Mouse (Mus musculus) forebrain, embryonic 16.5 days (tissue): ENCODE measurements around the gene Slc39a10. TPM values are rescaled to one million over a fixed set of nuclear protein-coding genes. Genes with fewer than 3 reads are reported as not detected.
"Not testable (repeated sequence)": the region's sequence is repeated elsewhere in the genome, so short reads cannot be mapped to it uniquely, and the experiment has no call there.

Experiments
- ATAC-seq: fragments of 200-750 bp; cut with Nextera tagmentation; 2 replicates; pipeline ENCODE4 v1.8.0; 2017; ENCODE audit warnings: mild to moderate bottlenecking, moderate library complexity
- H3K27ac ChIP-seq: fragments of 300-500 bp; sonication (generic); 2 replicates; pipeline ENCODE4 v1.5.1; 2014; ENCODE audit warnings: low read length, control low read depth
- H3K27me3 ChIP-seq: fragments of 300-500 bp; sonication (generic); replicated peaks from 2 replicates; pipeline ENCODE4 v1.6.1; 2014; ENCODE audit warnings: low read length; ENCODE audit not compliant: control insufficient read depth, insufficient read depth
- H3K36me3 ChIP-seq: fragments of 300-500 bp; sonication (generic); 2 replicates; pipeline ENCODE4 v1.6.1; 2014; ENCODE audit not compliant: control insufficient read depth, insufficient read depth
- H3K4me1 ChIP-seq: fragments of 300-500 bp; sonication (generic); replicated peaks from 2 replicates; pipeline ENCODE4 v1.6.1; 2014; ENCODE audit warnings: low read length; ENCODE audit not compliant: control insufficient read depth, insufficient read depth
- H3K4me2 ChIP-seq: fragments of 300-500 bp; sonication (generic); 2 replicates; pipeline ENCODE4 v1.6.1; 2014; ENCODE audit warnings: mild to moderate bottlenecking, low read length, control low read depth
- H3K4me3 ChIP-seq: fragments of 300-500 bp; sonication (generic); replicated peaks from 2 replicates; pipeline ENCODE4 v1.5.1; 2014; ENCODE audit warnings: mild to moderate bottlenecking, low read length, control low read depth
- H3K9ac ChIP-seq: fragments of 300-500 bp; sonication (generic); replicated peaks from 2 replicates; pipeline ENCODE4 v1.6.1; 2014; ENCODE audit warnings: low read depth, low read length, control low read depth
- H3K9me3 ChIP-seq: fragments of 300-500 bp; sonication (generic); 2 replicates; pipeline ENCODE4 v1.6.1; 2016; ENCODE audit warnings: low read length; ENCODE audit not compliant: control insufficient read depth
- WGBS: fragments of 180-500 bp; shearing (Covaris S2); extraction: QIAGEN DNeasy Blood & Tissue Kit; methylation state at CpG from one replicate; pipeline ENCODE4 v1.1.7; 2014; 5-methylcytosine and 5-hydroxymethylcytosine counted together
- polyA plus RNA-seq: library from polyadenylated mRNA; unstranded; fragments of >200 nt; fragmentation: Nextera tagmentation; extraction: Ambion mirVana; gene quantifications from 2 replicates; pipeline ENCODE4 v1.2.1, GENCODE M21; 2015

The Slc39a10 gene
- polyA plus RNA-seq, 1 experiment from 2014 or later = 59.4 TPM

- not testable (repeated sequence) for H3K27ac ChIP-seq, H3K4me2 ChIP-seq, ATAC-seq, H3K9me3 ChIP-seq, H3K36me3 ChIP-seq, H3K4me3 ChIP-seq, H3K4me1 ChIP-seq, H3K27me3 ChIP-seq, H3K9ac ChIP-seq
- WGBS = 79% methylated on average over 3 of the region's 3 CpGs
Measured at GRCm38 (mm10) chr1:46764600-46764999, 128.1 kb downstream of the Slc39a10 start.
